Mouse (Mus musculus): ENCODE data around the gene Calhm5.

Calhm5 gene

DNA sequence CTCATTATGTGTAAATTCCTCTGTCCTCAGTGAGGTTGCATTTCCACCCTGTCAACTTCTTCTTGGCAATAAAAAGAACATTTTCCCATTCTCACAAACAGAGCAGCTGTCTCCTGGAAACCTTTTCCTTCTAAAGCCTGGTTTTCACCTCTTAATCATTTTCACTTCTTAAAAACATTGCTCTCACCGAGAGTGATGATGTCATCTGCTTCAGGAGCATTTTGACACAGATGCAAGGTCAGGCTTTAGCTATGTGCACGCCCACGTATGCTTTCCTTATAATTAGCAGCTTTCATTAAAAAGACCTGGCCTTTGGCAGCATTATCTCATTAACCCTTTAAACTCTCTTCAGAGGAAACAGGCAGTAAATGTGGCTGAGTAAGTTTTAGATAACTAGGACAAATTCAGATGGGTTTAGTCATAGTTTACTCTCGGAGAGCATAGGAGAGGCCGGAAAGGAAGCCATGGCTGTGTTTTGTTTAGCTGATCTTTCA lies 25.3 kb downstream of the Calhm5 start:
- no peak for DNase-seq (ENCODE audit: low spot score)

DNA sequence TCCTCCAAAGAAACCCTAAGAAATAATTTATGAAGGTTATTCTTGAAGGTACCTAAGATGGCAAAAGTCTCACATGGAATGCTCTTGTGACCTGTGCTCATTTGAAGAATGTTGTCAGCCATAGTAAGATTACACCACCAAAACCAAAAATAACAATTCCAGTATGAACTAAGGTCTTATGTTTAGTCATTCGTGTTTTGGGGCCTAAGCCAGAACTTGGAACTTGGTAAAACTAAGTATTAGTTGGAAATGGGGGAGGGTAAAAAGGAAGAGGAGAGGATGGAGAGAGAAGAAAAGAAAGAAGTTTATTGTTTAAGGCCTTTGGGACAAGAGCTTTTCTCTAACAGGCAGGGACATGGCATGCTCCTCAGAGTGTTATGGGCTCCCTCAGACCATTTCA lies 26.7 kb downstream of the Calhm5 start:
- DNase-seq (ENCODE audit: low spot score): peak; percentile 16

DNA sequence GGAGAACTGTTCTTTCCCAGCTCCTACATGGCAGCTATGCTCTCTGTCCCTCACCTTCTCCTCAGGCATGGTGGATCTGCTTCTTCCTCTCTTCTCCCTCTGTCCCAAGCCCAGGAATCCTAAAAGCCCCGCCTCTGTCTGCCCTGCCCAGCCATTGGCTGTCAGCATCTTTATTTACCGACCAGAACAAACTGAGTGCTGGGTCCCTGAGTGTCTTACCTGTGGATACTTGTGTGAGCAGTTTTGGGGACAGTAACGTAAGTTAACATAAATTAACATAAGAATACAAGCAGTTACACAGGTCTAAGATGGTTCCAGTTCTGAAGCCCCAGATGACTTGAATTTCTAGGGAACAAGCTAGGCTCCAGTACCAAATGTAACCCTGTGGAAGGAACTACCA lies 29.7 kb downstream of the Calhm5 start:
- DNase-seq (ENCODE audit: low spot score): no peak

DNA sequence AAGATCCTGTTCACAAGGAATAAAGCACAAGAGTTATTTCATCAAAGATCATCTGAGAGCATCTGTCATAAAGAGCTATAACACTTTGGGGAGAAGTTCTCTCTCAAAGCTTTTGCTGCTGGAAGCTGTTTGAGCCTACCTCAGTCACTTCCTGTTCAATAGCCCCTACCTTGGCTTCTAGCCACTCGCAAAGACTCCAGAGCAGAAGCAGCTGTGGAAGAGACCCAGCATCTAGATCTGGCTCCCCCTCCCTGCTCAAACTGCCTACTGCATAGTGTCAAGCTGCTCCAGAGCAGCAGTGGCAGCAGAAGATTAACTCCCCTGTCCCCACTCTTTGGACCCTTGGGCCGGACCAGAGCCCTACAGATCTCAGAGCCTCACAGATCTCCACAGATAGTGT lies 42.3 kb downstream of the Calhm5 start:
- DNase-seq (ENCODE audit: low spot score): no peak

DNA sequence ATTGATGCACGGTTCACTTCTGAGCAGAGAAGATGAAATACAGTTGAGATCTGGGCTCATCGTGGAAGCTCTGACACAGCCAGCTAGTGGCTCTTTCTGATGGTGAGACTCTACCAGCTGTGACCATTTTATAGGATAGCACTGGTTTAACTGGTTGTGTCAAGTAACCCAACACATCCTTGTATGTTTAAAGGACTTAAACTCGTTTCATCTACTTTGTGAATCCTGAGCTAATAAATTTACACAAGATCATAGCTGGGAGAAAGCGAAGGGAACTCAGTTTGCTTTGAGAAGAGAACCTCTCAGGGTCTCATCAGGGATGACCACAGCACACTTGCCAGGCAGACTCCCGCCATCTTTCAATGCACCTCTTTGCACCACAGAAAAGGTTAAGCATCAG lies 52.1 kb downstream of the Calhm5 start, which contains the start of gene Calhm4:
TSS of gene Calhm4 (minus strand) at position 101 of the 400 bp plus-strand sequence.
- no peak for DNase-seq (ENCODE audit: low spot score)
